Mouse (Mus musculus): ENCODE measurements around the gene Mmp17. TPM values are rescaled to one million over a fixed set of nuclear protein-coding genes. Genes with fewer than 3 reads are reported as not detected.

Mmp17 gene
- polyA plus RNA-seq (2017; shearing (Covaris generic)) = 0.69 TPM

GRCm38 (mm10) chr5:129583761-129584582, at the start of gene Mmp17:
Gene Mmp17, plus strand, starts transcription at chr5:129584169.

Other genes starting within 250 kb of the Mmp17 start
- gene Sfswap, start 82.9 kb upstream of the Mmp17 start, polyA plus RNA-seq (2017; shearing (Covaris generic)) = 52.7 TPM
- 3.6 TPM for gene Zfp11, start 85.9 kb downstream of the Mmp17 start, polyA plus RNA-seq (2017; shearing (Covaris generic))
- 0.17 TPM for gene Sept14, start 124.3 kb downstream of the Mmp17 start, polyA plus RNA-seq (2017; shearing (Covaris generic))
- 114 TPM for gene Mrps17, start 131.3 kb downstream of the Mmp17 start, polyA plus RNA-seq (2017; shearing (Covaris generic))
- gene Nipsnap2, start 140.9 kb downstream of the Mmp17 start, polyA plus RNA-seq (2017; shearing (Covaris generic)) = 31.3 TPM
- 60.2 TPM for gene Psph, start 203.3 kb downstream of the Mmp17 start, polyA plus RNA-seq (2017; shearing (Covaris generic))

Data from CD4-positive, CD25-positive, alpha-beta regulatory T cell (primary cell).